Mouse (Mus musculus): ENCODE data around the gene Drc3.

GRCm38 (mm10) chr11:60352559-60353411, at the start of gene Drc3, which contains the start of gene Tom1l2:
- TF ChIP-seq EP300 (IDR thresholded peaks at IDR 0.05; ENCODE audit: insufficient read depth, low read depth, low read length) (no peak), CTCF (IDR thresholded peaks at IDR 0.05; ENCODE audit: low read depth, low read length) (no peak)

All from ES-Bruce4 (cell line).